Mouse (Mus musculus) embryonic stem cell, embryonic (primary cell): Measurements from ENCODE around the gene Slc7a6.

Experiments used
- CTCF ChIA-PET, 4 experiments: fragments of 300-600 bp in 2 of 4; fragments of 350-600 bp in 2 of 4; sonication (Branson Sonifier 250); formaldehyde crosslinking; loops; one replicate each; lab custom pipeline; 2022; ENCODE audit warnings: inconsistent platforms in 2 of 4; lab: Charles Lee
- POLR2A ChIA-PET, 4 experiments: fragments of 300-600 bp in 2 of 4; fragments of 350-600 bp in 2 of 4; sonication (Branson Sonifier 250); formaldehyde crosslinking; loops; one replicate each; lab custom pipeline; 2022; ENCODE audit warnings: antibody characterized with exemption in 4 of 4, inconsistent platforms in 1 of 4; lab: Charles Lee

Slc7a6 gene

DNA sequence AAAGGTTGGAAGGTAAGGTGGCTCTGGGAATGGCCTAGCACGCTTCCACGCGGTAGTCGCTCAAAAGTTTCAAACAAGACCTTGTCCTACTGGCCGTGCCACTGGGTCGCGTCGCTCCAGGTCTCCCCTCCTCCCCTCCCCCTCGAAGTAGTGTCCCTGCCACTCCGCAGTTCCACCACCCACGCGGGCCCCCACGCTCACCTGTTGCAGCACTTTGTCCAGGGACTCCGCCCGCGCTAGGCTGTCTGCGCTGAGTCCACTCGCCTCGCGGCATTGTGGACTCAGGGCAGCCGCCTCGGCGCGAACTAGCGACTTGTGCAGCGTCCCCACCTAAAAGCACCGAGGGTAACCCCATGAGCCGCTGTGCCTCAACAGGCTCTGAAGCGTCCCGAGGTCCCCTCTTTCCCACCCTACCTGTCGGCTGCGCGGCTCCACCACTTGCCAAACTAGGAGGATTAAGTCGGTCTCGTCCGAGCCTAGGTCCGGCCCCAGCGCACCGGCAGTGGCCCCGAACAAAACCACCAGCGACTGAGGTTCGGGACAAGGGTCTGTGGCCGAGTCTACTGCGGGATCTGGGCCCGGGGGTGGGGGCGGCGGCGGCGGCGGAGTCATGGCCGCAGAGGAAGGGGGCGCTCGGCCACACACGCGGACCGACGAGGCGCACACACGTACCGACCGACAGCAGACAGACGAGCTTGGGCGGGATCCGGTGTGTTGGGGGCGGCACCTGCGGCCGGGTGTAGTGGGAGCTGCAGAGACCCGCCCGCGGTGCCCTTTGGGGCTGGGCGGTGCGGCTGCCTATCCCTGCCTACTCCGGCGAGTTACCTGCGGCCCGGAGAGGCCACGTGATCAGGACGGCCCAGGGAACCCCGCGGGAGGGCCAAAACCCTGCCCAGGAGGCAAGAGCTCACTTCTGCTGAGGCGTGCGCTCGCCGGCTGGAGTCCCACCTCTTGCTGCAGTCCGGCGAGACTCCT, 32.2 kb upstream of the Slc7a6 start, which contains the start of gene Esrp2:
Gene Esrp2 (minus strand): TSS at position 819 of the 975 bp plus-strand sequence.
- POLR2A ChIA-PET, result interaction anchor here in 2 of 4 experiments (0.6 to 2.0 kb wide), 21 partner anchors 9 to 420 kb away, joined by 3 to 21 read pairs (median 4); partner anchors contain the start of genes Pla2g15 (in 2 of the 2), Nutf2 (in 1 of the 2), Prmt7 (in 1 of the 2) and Pskh1 (in 1 of the 2)
- CTCF ChIA-PET, result interaction anchor here in 3 of 4 experiments (0.5 to 1.2 kb wide), 6 partner anchors 10 to 233 kb away, joined by 3 to 5 read pairs (median 3); no protein-coding TSS in a partner anchor

DNA sequence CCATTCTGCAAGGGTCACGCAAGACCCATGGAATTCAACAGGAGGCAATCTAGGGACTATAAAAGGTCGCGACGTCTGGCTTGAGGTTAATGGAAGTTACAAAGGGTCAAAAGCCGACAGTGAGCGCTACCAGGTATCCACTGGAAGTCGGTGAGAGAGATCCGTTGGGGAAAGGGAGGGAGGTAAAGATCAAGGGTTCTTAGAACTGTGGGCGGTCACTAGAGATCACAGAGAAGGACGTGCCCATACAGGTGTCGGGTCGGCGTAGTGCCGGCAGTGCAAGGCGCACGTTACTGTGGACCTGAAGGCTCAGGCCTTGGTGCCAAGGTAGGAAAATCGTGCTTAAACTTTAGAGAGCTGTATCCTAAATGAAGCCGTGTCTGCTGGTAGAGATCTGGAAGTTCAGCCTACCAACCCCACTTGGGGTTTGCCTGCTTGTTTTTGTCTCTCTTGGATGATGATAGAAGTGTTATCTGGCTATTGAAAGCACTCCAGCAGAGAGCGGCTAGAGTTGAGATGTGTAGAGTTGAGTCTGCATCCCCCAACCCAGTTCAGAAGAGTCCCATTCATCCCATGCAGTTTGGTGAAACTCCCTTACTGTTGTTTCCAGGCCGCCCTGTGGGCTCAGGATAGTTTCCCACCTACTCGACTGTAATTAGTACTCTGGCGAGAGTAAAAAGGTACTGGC, 31.3 kb upstream of the Slc7a6 start:
- CTCF ChIA-PET, result interaction anchor here in 3 of 4 experiments (0.5 to 2.0 kb wide), 6 partner anchors 11 to 232 kb away, joined by 3 to 4 read pairs (median 3); no protein-coding TSS in a partner anchor
- POLR2A ChIA-PET, result interaction anchor here in 2 of 4 experiments (0.6 to 2.0 kb wide), 21 partner anchors 10 to 419 kb away, joined by 3 to 21 read pairs (median 5); partner anchors contain the start of genes Pla2g15 (in 2 of the 2), Nutf2 (in 1 of the 2), Prmt7 (in 1 of the 2) and Pskh1 (in 1 of the 2)

DNA sequence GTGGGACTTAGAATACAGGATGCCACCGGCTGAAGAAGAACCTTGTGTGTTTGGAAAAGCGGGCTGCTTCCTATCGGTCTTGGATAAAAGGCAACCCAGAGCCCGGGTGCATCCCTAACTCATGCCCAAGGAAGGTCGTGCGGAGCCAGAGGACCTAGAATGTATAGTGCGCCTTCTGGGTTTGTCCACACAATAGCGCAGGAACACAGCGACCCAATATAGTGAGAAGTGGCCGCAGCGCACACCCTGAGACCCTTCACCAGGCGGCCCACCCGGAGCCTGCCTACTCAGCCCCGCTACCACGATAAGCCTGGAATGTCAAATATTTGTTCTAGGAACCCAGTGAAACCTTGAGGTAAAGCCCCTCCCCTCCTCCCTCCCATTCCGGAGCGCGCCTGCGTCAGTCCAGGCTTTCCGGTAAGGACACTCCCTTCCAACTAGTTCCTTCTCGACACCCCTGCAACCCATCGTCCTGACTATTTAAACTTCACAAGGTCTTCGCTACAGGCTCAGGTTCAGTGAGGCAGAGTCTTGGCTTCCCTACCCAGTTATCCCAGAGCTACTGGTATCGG, 30.7 kb upstream of the Slc7a6 start:
- ChIA-PET CTCF (interaction anchor here in 2 of 4 experiments (0.6 to 2.0 kb wide), 2 partner anchors 16 to 66 kb away, joined by 4 read pairs; no protein-coding TSS in a partner anchor), POLR2A (interaction anchor here in 3 of 4 experiments (0.5 to 2.0 kb wide), 14 partner anchors 10 to 171 kb away, joined by 3 to 13 read pairs (median 6); partner anchors contain the start of genes Pla2g15 (in 2 of the 3), Ddx28 (in 1 of the 3) and Slc7a6 (in 1 of the 3))

DNA sequence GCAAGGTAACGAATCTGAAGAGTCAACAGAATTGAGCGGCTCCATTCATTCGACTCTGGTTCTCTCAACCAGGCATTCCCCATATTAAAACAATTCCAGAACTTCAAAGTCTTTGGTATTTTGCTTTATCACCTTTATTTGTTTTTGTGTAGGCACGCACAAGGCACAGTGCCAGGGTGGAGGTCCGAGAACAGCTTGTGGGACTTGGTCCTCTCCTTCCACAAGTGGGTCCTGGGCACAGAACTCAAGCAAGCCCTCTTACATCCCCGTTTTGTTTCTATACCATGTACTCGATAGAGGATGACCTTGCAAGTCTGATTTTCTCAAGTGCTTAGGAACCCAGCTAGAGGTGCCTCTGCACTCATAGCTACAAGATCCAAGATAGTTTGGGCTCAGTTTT, 30.0 kb upstream of the Slc7a6 start:
- CTCF ChIA-PET, result interaction anchor here in 3 of 4 experiments (0.7 to 2.0 kb wide), 3 partner anchors 66 to 276 kb away, joined by 3 to 4 read pairs (median 4); partner anchors contain the start of gene Zfp90 (in 1 of the 3)

DNA sequence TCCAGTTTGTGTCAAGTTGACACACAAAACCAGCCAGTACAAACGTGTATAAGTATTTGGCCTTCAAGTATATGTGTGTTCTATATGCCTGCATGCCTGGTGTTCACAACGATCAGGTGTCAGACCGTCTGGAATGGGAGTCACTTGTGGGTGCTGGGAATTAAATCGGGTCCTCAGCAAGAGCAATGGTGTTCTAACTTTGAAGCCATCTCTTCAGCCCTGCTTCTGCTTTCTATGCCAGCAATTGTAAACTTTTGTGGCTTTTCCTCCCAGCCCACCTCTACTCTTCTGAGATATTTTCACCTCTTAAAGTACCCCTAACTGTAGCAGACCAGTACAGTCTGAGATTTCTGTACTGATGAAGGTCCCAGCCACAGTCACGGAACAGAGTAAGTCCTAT, 28.5 kb upstream of the Slc7a6 start:
- ChIA-PET CTCF (interaction anchor here in 1 of 4 experiments (1.5 kb wide), 1 partner anchor 15 kb away, joined by 3 read pairs; no protein-coding TSS in a partner anchor), POLR2A (no interaction called here)

More for the DNA sequence above, 30.0 kb upstream of the Slc7a6 start:
- POLR2A ChIA-PET, result interaction anchor here (0.7 to 2.0 kb wide), 9 partner anchors 9 to 105 kb away, joined by 3 to 13 read pairs (median 3); partner anchors contain the start of genes Pla2g15 (in 2 of the 4) and Slc7a6 (in 1 of the 4)

DNA sequence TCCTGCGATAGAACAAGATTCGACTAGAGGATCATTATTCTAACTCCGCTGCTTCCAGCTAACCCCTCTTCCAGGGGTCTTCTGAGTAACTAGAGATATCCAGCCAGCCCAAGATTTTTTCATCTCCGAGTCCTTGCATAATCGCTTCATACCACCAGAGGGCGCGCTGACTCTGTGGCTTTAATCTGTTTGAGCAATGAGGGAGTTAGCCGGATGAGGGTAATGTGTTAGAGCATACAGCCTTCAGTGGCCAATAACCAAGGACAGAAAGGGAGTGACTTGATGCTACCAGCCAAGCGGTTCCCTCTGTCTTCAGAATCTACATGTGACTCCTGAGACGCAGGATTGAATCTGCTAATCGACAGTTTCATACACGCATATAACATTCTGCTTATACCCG, 27.9 kb upstream of the Slc7a6 start:
- ChIA-PET POLR2A (interaction anchor here in 1 of 4 experiments (2.2 kb wide), 1 partner anchor 9 kb away, joined by 7 read pairs; the partner anchor contains the start of gene Pla2g15), CTCF (interaction anchor here in 2 of 4 experiments (1.3 to 1.5 kb wide), 4 partner anchors 9 to 265 kb away, joined by 3 to 7 read pairs (median 3); partner anchors contain the start of gene Pla2g15 (in 1 of the 2))

DNA sequence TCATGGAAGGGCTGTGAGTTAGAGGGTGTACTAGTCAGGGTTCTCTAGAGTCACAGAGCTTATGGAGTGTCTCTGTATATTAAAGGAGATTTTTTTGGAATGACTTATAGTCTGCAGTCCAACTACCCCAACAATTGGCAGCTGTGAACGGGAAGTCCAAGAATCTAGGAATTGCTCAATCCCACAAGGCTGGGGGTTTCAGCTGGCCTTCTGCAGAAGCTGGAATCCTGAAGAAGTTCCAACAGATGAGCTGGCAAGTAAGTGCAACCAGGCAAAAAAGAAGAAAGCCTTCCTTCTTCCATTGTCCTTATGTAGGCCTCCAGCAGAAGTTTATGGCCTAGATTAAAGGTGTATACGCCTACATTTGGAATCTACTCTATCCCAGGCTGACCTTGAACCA, 23.3 kb upstream of the Slc7a6 start:
- ChIA-PET POLR2A (interaction anchor here in 2 of 4 experiments (1.1 to 1.2 kb wide), 2 partner anchors 9 to 66 kb away, joined by 3 read pairs; partner anchors contain the start of genes Esrp2 (in 1 of the 2), Prmt7 (in 1 of the 2) and Slc7a6os (in 1 of the 2)), CTCF (interaction anchor here in 1 of 4 experiments (0.7 kb wide), 1 partner anchor 212 kb away, joined by 4 read pairs; no protein-coding TSS in a partner anchor)

DNA sequence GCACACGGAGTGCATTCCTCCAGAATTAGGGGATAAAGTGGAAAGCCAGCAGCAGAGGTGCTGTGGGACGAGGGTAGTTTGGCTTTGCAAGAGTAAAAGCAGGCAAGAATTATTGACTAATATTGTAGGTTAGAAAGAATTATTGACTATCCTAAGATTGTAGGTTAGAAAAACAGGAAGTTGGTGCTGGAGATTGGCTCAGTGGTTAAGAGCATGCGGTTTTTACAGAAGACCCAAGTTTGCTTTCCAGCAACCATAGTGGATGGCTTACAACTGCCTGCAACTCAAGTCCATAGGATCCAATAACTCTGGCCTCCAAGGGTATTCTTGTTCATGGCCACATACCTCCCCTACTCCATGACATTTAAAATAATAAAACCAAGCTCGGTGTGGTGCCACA, 22.6 kb upstream of the Slc7a6 start:
- CTCF ChIA-PET, result no interaction called here
- POLR2A ChIA-PET, result no interaction called here

DNA sequence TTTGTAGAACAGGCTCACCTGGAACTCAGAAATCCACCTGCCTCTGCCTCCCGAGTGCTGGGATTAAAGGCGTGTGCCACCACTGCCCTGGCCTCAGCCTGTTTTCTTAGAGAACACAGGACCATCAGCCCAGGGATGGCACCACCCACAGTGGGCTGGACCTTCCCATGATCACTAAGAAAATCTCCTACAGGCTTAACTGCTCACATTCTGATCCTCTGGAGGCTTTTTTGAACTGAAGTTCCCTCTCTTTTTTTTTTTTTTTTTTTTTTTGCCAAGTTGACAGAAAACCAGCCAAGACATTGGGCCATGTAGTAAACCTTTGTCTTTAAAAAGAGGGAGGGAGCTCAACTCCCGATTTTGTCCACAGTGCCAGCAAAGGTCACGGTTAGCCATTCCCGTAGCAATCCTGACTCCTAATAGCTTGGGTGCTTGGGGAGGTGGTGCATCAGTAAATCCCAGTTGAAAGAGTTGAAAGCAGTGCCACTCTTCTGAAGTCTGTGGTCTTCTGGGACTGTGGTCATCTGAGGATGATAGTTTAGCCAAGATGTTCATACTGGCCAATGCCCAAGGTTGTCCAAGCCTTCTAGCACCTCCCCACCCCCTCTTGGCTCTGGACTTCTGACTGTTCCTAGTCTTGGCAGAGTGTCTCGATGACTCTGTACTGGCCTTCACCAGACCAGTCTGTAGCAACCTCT, 20.6 kb upstream of the Slc7a6 start:
- POLR2A ChIA-PET, result interaction anchor here in 2 of 4 experiments (0.7 to 3.2 kb wide), 7 partner anchors 9 to 368 kb away, joined by 3 to 15 read pairs (median 4); partner anchors contain the start of gene Esrp2 (in 1 of the 2)
- CTCF ChIA-PET, result interaction anchor here in 3 of 4 experiments (0.6 to 1.0 kb wide), 7 partner anchors 15 to 1424 kb away, joined by 3 to 10 read pairs (median 4); no protein-coding TSS in a partner anchor

DNA sequence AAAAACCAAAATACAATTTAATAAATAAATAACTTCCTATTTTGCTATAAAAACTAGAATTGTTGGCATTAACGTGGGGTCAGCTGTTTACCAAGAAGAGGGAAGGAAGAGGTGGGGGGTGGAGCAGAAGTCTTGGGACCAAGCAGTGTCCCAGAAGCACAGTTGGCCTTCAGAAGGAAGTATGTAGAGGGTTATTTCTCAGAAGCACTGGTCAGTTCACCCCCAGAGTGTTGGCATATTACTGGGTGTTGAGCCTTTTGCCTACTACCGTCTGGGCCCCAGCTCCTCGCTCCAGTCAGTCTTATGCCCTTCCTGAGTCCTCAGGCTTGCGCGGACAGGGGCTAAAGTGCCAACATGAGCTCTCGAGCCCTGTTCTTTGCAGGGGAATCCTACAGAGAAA, 19.6 kb upstream of the Slc7a6 start:
- ChIA-PET POLR2A (interaction anchor here in 2 of 4 experiments (0.6 to 3.2 kb wide), 15 partner anchors 7 to 289 kb away, joined by 3 to 15 read pairs (median 5); partner anchors contain the start of genes Esrp2 (in 2 of the 2), Nutf2 (in 1 of the 2), Pskh1 (in 1 of the 2) and Slc7a6 (in 1 of the 2)), CTCF (interaction anchor here in 3 of 4 experiments (1.1 to 2.0 kb wide), 5 partner anchors 14 to 266 kb away, joined by 3 to 8 read pairs (median 3); partner anchors contain the start of gene Zfp90 (in 1 of the 3))

DNA sequence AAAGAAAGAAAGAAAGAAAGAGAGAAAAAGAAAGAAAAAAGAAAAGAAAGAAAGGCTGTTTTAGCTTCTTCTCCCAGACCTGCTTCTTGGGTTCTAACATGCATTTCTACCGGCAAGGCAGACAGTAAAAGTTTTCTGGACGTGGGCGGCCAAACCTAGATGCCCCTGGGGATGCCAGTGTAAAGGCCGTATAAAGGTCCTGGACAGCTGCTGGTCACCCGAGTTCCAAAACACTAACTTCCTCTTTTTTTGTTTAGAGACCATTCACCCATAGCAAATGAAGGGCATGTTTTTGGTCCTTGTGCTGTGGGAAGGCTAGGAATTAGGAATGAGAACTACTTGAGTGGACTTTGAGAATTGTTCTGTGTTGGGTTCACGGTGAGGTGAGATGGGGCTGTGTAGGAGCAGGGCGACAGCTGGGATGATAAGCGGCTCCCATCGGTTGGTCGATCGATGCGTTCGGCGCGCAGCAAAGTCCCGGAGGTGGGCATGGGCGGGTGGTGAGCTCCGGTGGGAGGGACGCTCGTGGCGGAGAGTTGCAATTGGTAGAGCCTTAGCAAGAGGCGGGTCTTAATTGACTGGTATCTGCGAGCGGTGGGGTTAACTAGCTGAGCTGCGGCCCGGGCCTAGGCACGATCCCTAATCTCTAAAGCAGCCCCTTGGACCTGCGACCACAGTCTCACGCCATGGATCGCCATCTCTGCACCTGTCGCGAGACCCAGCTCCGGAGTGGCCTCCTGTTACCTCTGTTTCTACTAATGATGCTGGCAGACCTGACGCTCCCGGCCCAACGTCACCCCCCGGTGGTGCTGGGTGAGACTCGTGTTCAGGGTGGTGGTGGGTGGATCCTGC, 18.6 kb upstream of the Slc7a6 start, which contains the start of gene Pla2g15:
Gene Pla2g15 (plus strand): TSS at position 599 of the 852 bp plus-strand sequence.
- POLR2A ChIA-PET, result interaction anchor here (0.6 to 3.2 kb wide), 48 partner anchors 8 to 939 kb away, joined by 3 to 21 read pairs (median 4); partner anchors contain the start of genes Prmt7 (in 3 of the 4), Slc7a6os (in 3 of the 4), Esrp2 (in 2 of the 4) and Slc7a6 (in 2 of the 4)
- CTCF ChIA-PET, result interaction anchor here (0.6 to 2.0 kb wide), 11 partner anchors 8 to 847 kb away, joined by 3 to 11 read pairs (median 4); partner anchors contain the start of gene Zfp90 (in 1 of the 4)

DNA sequence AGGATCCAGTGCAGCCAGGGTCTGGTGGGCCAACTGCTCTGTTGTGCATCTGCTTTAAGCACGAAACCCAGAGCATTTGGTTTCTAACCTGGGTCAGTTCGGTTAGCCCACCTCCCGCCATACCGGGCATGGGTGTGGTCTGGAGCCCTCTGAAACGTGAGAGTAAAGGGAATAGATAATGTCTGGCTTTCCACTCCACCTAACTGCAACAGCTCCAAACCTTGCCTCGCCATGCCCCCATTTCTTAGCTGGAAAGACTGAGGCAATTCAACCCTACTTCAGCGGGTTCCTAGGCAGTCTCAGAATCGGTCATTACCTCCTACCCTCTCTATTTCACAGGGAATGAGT, 18.0 kb upstream of the Slc7a6 start:
- POLR2A ChIA-PET, result interaction anchor here (0.7 to 3.2 kb wide), 43 partner anchors 8 to 898 kb away, joined by 3 to 21 read pairs (median 4); partner anchors contain the start of genes Prmt7 (in 3 of the 4), Slc7a6os (in 3 of the 4), Esrp2 (in 2 of the 4) and Slc7a6 (in 2 of the 4)
- CTCF ChIA-PET, result interaction anchor here in 2 of 4 experiments (0.9 to 2.0 kb wide), 8 partner anchors 9 to 385 kb away, joined by 3 to 11 read pairs (median 4); partner anchors contain the start of gene Zfp90 (in 1 of the 2)

DNA sequence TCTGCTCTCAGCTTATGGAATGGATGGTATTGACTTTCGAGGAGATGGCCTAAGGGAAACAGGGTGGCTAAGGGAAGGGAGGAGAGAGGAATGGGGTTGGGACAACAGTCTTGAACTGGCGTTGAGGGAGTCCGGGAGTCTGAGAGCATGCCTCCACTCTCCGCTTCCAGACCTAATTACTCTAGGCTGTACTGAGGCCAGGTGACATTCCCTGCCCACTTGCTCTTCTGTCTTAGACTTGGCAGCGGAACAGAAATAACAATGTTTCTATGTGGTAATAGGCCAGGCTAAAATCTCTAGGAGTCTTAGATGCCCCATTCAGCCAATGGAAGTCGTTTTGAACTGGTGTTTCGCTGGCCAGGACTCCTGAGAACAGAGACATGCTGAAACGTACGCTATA, 17.6 kb upstream of the Slc7a6 start:
- CTCF ChIA-PET, result interaction anchor here in 1 of 4 experiments (1.6 kb wide), 1 partner anchor 15 kb away, joined by 11 read pairs; no protein-coding TSS in a partner anchor
- POLR2A ChIA-PET, result interaction anchor here in 3 of 4 experiments (1.0 to 2.8 kb wide), 9 partner anchors 9 to 181 kb away, joined by 3 to 21 read pairs (median 7); partner anchors contain the start of genes Esrp2 (in 1 of the 3), Prmt7 (in 1 of the 3), Slc7a6 (in 1 of the 3) and Slc7a6os (in 1 of the 3)

DNA sequence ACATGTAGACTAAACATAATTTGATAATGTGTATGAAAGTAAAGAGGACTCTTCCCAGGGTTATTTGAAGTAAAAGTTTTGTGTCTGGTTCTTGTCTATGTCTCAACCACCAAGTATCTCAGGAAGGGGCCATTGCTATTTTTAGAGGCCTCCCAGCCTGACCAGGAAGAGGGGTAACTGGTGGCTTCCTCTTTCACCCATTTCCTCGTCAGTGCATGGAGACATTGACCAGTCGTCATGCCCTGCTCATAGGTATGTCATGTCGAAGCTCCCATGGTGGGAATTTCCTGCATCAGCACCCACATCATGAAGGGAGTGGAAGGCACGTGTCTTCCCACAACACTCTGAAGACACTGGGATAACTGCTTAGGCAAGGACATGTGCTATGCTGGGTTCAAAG, 15.8 kb upstream of the Slc7a6 start:
- ChIA-PET POLR2A (interaction anchor here in 1 of 4 experiments (0.6 kb wide), 1 partner anchor 12 kb away, joined by 3 read pairs; no protein-coding TSS in a partner anchor), CTCF (interaction anchor here in 1 of 4 experiments (0.7 kb wide), 1 partner anchor 101 kb away, joined by 3 read pairs; no protein-coding TSS in a partner anchor)
